Mouse (Mus musculus): ENCODE results near the gene Trim32.

GRCm38 (mm10) chr4:65604504-65605150 lies at the start of gene Trim32:
- TF ChIP-seq MAX (IDR thresholded peaks at IDR 0.05) (no peak), CTCF (IDR thresholded peaks at IDR 0.05; ENCODE audit: control insufficient read depth, insufficient read depth, insufficient read length) (no peak), CEBPB (IDR thresholded peaks at IDR 0.05; ENCODE audit: low read depth) (no peak), USF1 (IDR thresholded peaks at IDR 0.05; ENCODE audit: low read depth) (no peak), MYOG (IDR thresholded peaks at IDR 0.05; ENCODE audit: control insufficient read depth, extremely low read depth, insufficient read length) (no peak)

All from C2C12 (cell line).